Mouse (Mus musculus): ENCODE data around the gene Ovol2. TPM values are rescaled to one million over a fixed set of nuclear protein-coding genes. Genes with fewer than 3 reads are reported as not detected.
"Not testable (repeated sequence)": the region's sequence is repeated elsewhere in the genome, so short reads cannot be mapped to it uniquely, and the experiment has no call there.

Ovol2 gene
- polyA plus RNA-seq, 1 experiment from 2014 or later, result not detected

- 75% methylated on average over 6 of the region's 6 CpGs for WGBS
Measured at GRCm38 (mm10) chr2:144338149-144338548, 6.2 kb upstream of the Ovol2 start.

DNA sequence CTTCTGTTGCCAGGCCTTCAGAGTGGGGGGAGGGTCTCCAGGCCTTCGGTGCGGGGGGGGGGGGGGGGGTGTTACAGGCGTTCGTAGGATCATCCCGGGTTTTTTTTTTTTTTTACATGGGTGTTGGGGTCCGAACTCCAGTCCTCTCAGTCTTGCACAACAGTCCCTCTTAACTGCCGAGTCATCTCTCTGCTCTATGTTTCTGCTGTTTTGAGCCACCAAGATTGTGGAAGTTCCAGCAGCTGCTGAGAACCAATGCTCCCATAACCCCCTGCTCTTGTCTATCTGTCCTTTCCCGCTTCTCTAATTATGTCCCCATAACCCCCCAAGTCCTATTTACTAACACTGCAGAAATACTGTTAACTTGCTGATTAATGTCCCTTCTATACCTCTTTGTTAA is 5.8 kb upstream of the Ovol2 start:
- no peak overlapping the region for H3K4me3 ChIP-seq
- H3K9me3 ChIP-seq (replicated peaks), result no peaks in the 10 kb centered on the region
- H3K36me3 ChIP-seq, result no peaks in the 10 kb centered on the region
- peaks cover 7% of the 10 kb centered on the region for H3K4me1 ChIP-seq
- peaks cover 39% of the 10 kb centered on the region for H3K27me3 ChIP-seq (ENCODE audit: low read depth, poor library complexity, severe bottlenecking)
- DNase-seq (ENCODE audit: low spot score), result no peak
- H3K27ac ChIP-seq (replicated peaks), result no peak overlapping the region
- WGBS, result 83% methylated on average over 8 of the region's 8 CpGs

More at GRCm38 (mm10) chr2:144338149-144338548, 6.2 kb upstream of the Ovol2 start:
- DNase-seq (ENCODE audit: low spot score); H3K9me3 ChIP-seq (replicated peaks); H3K27ac ChIP-seq (replicated peaks); H3K4me3 ChIP-seq; H3K4me1 ChIP-seq; H3K36me3 ChIP-seq: not testable (repeated sequence)
- peaks cover 35% of the 10 kb centered on the region for H3K27me3 ChIP-seq (ENCODE audit: low read depth, poor library complexity, severe bottlenecking)

DNA sequence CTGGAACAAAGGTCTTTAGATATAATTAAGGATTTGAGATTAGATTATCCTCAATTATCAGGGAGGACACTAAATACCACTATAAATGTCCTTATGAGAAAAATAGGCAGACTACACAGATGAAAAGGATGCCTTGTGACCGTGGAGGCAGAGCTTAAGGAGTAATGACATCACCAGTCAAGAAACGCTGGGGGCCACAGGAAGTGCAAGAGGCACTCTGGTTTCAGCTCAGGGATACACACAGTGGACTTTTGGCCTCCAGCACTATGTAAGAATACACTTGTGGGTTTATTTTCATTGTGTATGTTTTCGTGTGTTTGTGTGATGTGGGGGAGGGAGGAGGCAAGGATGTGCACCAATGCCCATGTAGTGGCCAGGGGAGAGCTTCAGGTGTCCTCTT is 5.3 kb upstream of the Ovol2 start:
- Histone ChIP-seq H3K27me3 (ENCODE audit: low read depth, poor library complexity, severe bottlenecking) (peaks cover 44% of the 10 kb centered on the region), H3K4me1 (peaks cover 11% of the 10 kb centered on the region), H3K4me3 (no peak overlapping the region), H3K36me3 (no peaks in the 10 kb centered on the region), H3K27ac (replicated peaks) (no peak overlapping the region), H3K9me3 (replicated peaks) (no peaks in the 10 kb centered on the region)
- DNase-seq (ENCODE audit: low spot score), result no peak
- 84% methylated on average over 3 of the region's 3 CpGs for WGBS

DNA sequence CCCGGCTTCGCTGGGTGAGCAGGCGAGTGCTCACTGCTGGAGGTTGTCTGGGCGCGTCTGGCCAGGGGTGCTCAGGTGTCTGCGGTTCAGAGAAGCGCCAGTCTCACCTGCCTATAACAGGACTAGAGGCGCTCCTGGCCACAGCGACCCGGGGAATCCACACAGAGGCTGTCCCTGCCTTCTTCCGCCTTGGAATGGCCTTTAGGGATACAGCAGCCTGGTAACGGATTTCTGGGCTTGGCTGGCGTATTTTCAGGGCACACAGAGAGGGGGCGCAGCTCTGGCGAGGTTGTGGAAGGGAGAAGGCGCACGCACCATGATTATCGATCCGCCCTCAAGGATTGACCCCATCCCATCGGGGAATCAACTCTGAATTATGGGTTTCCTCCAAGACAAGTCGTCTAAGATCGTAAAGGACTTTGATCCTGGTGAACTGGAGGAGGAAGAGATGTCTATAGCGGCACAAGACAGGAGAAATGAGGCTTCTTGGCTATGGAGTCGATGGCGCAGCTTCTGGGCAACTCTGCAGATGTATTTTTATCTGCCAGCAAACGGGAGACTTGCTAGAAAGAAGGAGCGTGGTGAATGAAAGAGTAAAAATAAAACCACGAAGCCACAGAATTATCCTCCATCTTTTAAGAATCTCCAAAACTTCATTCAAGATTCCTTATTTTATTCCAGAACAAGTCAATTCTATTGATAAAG is 1.3 kb upstream of the Ovol2 start:
- H3K27me3 ChIP-seq (ENCODE audit: low read depth, poor library complexity, severe bottlenecking), result peaks cover 83% of the 10 kb centered on the region
- peak; percentile 61 for DNase-seq (ENCODE audit: low spot score)
- H3K9me3 ChIP-seq (replicated peaks), result no peaks in the 10 kb centered on the region
- no peak overlapping the region for H3K27ac ChIP-seq (replicated peaks)
- H3K4me3 ChIP-seq, result peak overlapping the region; percentile 60
- peaks cover 40% of the 10 kb centered on the region for H3K4me1 ChIP-seq
- 8% methylated on average over 28 of the region's 28 CpGs for WGBS
- H3K36me3 ChIP-seq, result no peaks in the 10 kb centered on the region

GRCm38 (mm10) chr2:144332486-144332885 is 540 bp upstream of the Ovol2 start:
- Histone ChIP-seq H3K27me3 (ENCODE audit: low read depth, poor library complexity, severe bottlenecking) (peaks cover 91% of the 10 kb centered on the region), H3K9me3 (replicated peaks) (no peaks in the 10 kb centered on the region), H3K36me3 (no peaks in the 10 kb centered on the region), H3K4me3 (peak overlapping the region; percentile 60), H3K27ac (replicated peaks) (no peak overlapping the region), H3K4me1 (peaks cover 40% of the 10 kb centered on the region)
- WGBS, result 5% methylated on average over 9 of the region's 9 CpGs
- DNase-seq (ENCODE audit: low spot score), result peak; percentile 27

GRCm38 (mm10) chr2:144330960-144331371 is 980 bp downstream of the Ovol2 start:
- Histone ChIP-seq H3K27ac (replicated peaks) (no peak overlapping the region), H3K36me3 (no peaks in the 10 kb centered on the region), H3K4me3 (peak overlapping the region; percentile 60), H3K4me1 (peaks cover 40% of the 10 kb centered on the region), H3K9me3 (replicated peaks) (no peaks in the 10 kb centered on the region), H3K27me3 (ENCODE audit: low read depth, poor library complexity, severe bottlenecking) (peaks cover 86% of the 10 kb centered on the region)
- DNase-seq (ENCODE audit: low spot score), result no peak
- WGBS, result under 1% methylated on average over 44 of the region's 50 CpGs

DNA sequence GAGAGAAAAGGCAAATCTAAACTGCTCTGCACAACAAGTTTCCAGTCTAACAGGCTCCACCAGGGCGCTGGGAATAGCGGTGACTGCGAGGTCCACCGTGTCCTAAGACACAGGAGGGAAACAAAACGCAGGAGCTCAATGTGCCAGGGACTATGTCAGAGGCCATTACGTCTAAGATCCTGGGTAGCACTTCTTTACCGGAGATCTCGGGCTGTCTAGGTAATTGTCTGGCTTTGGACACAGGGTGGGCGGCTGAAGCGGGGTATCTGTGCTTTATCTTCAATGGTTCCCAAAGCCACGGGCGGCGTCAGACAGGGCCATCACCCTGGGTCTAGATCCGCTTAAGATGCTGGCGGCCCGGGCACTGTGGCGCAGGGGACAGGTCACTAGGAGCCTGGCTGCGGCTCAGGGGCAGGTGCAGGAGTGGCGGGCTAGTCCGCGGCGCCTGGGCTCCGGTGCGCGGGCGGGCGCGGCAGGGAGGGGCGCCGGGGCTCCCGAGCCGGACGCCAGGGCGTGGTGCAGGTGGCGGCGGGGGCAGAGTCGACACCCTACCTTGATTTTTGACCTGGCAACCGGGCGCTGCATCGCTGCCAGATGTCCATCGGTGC is 1.5 kb downstream of the Ovol2 start:
- Histone ChIP-seq H3K27ac (replicated peaks) (no peak overlapping the region), H3K9me3 (replicated peaks) (no peaks in the 10 kb centered on the region), H3K36me3 (no peaks in the 10 kb centered on the region), H3K27me3 (ENCODE audit: low read depth, poor library complexity, severe bottlenecking) (peaks cover 83% of the 10 kb centered on the region), H3K4me1 (peaks cover 40% of the 10 kb centered on the region), H3K4me3 (peak overlapping the region; percentile 60)
- WGBS, result under 1% methylated on average over 41 of the region's 41 CpGs
- DNase-seq (ENCODE audit: low spot score), result peak; percentile 55

- DNase-seq (ENCODE audit: low spot score), result peak; percentile 34
- H3K4me3 ChIP-seq, result peak overlapping the region; percentile 21; the same call in 1 of the 2 replicates
- H3K4me1 ChIP-seq, result peaks cover 40% of the 10 kb centered on the region
- 3% methylated on average over 10 of the region's 10 CpGs for WGBS
- no peak overlapping the region for H3K27ac ChIP-seq (replicated peaks)
- H3K27me3 ChIP-seq (ENCODE audit: low read depth, poor library complexity, severe bottlenecking), result peaks cover 77% of the 10 kb centered on the region
- no peaks in the 10 kb centered on the region for H3K36me3 ChIP-seq
- H3K9me3 ChIP-seq (replicated peaks), result no peaks in the 10 kb centered on the region
Measured at GRCm38 (mm10) chr2:144329937-144330336, 2.0 kb downstream of the Ovol2 start.

GRCm38 (mm10) chr2:144329451-144329850 is 2.5 kb downstream of the Ovol2 start:
- 6% methylated on average over 10 of the region's 10 CpGs for WGBS

GRCm38 (mm10) chr2:144324218-144324617 is 7.7 kb downstream of the Ovol2 start:
- no peaks in the 10 kb centered on the region for H3K36me3 ChIP-seq
- H3K4me1 ChIP-seq, result peaks cover under 1% of the 10 kb centered on the region
- 77% methylated on average over 3 of the region's 3 CpGs for WGBS
- H3K4me3 ChIP-seq, result no peak overlapping the region
- no peaks in the 10 kb centered on the region for H3K9me3 ChIP-seq (replicated peaks)
- H3K27me3 ChIP-seq (ENCODE audit: low read depth, poor library complexity, severe bottlenecking), result peaks cover 20% of the 10 kb centered on the region
- no peak for DNase-seq (ENCODE audit: low spot score)
- no peak overlapping the region for H3K27ac ChIP-seq (replicated peaks)

More at GRCm38 (mm10) chr2:144329451-144329850, 2.5 kb downstream of the Ovol2 start:
- H3K36me3 ChIP-seq, result no peaks in the 10 kb centered on the region
- no peak for DNase-seq (ENCODE audit: low spot score)
- no peaks in the 10 kb centered on the region for H3K9me3 ChIP-seq (replicated peaks)
- H3K4me3 ChIP-seq, result peak overlapping the region; percentile 21; the same call in 1 of the 2 replicates
- H3K27me3 ChIP-seq (ENCODE audit: low read depth, poor library complexity, severe bottlenecking), result peaks cover 73% of the 10 kb centered on the region
- H3K4me1 ChIP-seq, result peaks cover 40% of the 10 kb centered on the region
- no peak overlapping the region for H3K27ac ChIP-seq (replicated peaks)

DNA sequence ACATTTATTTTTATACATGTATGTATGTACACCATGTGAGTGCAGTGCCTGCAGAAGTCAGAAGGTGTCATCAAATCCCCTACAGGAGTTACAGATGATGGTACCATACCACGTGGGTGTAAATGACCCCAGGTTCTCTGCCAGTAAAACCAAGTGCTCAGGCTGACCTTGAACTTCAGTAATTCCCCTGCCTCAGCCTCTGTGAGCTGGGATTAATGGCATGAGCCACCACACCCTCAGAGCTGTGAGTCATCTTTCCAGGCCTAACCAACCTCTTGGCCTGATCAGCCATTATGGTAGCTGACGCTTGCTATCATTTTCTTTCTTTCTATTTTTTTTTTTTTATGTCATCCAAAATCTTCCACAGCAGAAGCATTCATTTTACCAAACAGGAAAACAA is 20.6 kb downstream of the Ovol2 start:
- no peaks in the 10 kb centered on the region for H3K36me3 ChIP-seq
- H3K9me3 ChIP-seq (replicated peaks), result no peaks in the 10 kb centered on the region
- 93% methylated on average over 2 of the region's 2 CpGs for WGBS
- no peak overlapping the region for H3K27ac ChIP-seq (replicated peaks)
- H3K27me3 ChIP-seq (ENCODE audit: low read depth, poor library complexity, severe bottlenecking), result no peaks in the 10 kb centered on the region
- DNase-seq (ENCODE audit: low spot score), result no peak
- peaks cover 12% of the 10 kb centered on the region for H3K4me1 ChIP-seq
- H3K4me3 ChIP-seq, result no peak overlapping the region

DNA sequence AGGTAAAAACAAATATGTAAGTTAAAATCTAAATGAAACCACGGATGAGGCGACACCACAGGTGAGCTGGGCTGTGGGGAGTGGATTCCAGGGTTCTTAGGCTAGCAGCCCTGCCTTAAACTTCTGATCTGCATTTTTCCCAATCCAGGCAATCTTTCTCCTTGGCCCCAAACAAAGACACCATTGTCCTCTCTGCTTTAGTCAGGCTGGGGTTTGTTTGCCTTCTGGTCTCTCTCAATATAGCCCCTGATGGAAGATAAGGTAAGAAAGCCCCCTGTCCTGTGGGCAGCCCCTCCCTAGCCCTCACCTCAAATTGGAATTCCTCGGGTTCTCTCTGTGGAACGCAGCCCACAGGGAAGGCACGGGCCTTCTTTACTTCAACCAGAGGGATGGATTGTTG is 21.7 kb downstream of the Ovol2 start:
- Histone ChIP-seq H3K27me3 (ENCODE audit: low read depth, poor library complexity, severe bottlenecking) (no peaks in the 10 kb centered on the region), H3K4me1 (peaks cover 12% of the 10 kb centered on the region), H3K4me3 (no peak overlapping the region), H3K27ac (replicated peaks) (peak overlapping the region; percentile 66), H3K36me3 (no peaks in the 10 kb centered on the region), H3K9me3 (replicated peaks) (no peaks in the 10 kb centered on the region)
- WGBS, result 25% methylated on average over 5 of the region's 5 CpGs
- no peak for DNase-seq (ENCODE audit: low spot score)

DNA sequence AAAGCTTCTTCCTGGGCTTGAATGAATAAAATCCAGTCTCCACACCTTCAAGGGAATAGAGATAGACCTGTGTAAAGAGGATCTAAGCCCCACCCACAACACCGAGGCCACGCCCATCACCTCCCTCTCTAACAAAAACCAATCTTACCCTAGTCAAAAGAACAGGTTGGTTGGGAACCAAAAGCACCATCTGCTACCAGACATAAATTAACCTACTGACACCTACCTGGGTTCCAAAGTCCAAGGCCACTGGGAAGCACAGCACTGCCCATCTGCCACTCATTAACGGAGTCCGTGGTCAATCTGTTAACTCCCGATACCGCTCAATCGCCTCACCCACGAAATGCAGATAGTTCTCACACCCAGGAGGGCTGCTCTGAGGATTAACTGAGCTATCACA is 23.4 kb downstream of the Ovol2 start:
- H3K9me3 ChIP-seq (replicated peaks), result no peaks in the 10 kb centered on the region
- no peak for DNase-seq (ENCODE audit: low spot score)
- no peaks in the 10 kb centered on the region for H3K36me3 ChIP-seq
- WGBS, result 60% methylated on average over 8 of the region's 8 CpGs
- H3K4me3 ChIP-seq, result no peak overlapping the region
- H3K27me3 ChIP-seq (ENCODE audit: low read depth, poor library complexity, severe bottlenecking), result no peaks in the 10 kb centered on the region
- H3K27ac ChIP-seq (replicated peaks), result no peak overlapping the region
- peaks cover 12% of the 10 kb centered on the region for H3K4me1 ChIP-seq

Data from midbrain, embryonic 10.5 days (tissue).